Mouse (Mus musculus): ENCODE results near the gene Alox12b. TPM values are rescaled to one million over a fixed set of nuclear protein-coding genes. Genes with fewer than 3 reads are reported as not detected.

Alox12b gene
- total and polyA plus RNA-seq, 2 experiments from 2014 or later, result 0.91 to 1.5 TPM

GRCm38 (mm10) chr11:69149728-69150127 lies 7.1 kb upstream of the Alox12b start:
- Histone ChIP-seq H3K4me1 (ENCODE audit: insufficient read depth, low read length) (no peaks in the 10 kb centered on the region), H3K9me3 (ENCODE audit: low read length) (no peaks in the 10 kb centered on the region), H3K27me3 (ENCODE audit: insufficient read depth, low read length) (no peaks in the 10 kb centered on the region), H3K9ac (replicated peaks; ENCODE audit: low read length, poor library complexity, severe bottlenecking) (0 out of 2 replicates have a peak overlapping the region, but pooled peaks have one; percentile 3), H3K4me3 (ENCODE audit: low read depth, low read length) (no peak overlapping the region), H3K36me3 (ENCODE audit: insufficient read depth, low read length) (no peaks in the 10 kb centered on the region), H3K4me2 (ENCODE audit: low read depth, low read length, poor library complexity, severe bottlenecking) (no peak overlapping the region), H3K27ac (ENCODE audit: low read depth, low read length) (no peak overlapping the region)
- TF ChIP-seq CTCF (IDR thresholded peaks at IDR 0.05), result no peak
- DNase-seq (ENCODE audit: low spot score) (peak; percentile 31), ATAC-seq (ENCODE audit: low FRiP score) (no peak)
- WGBS, result 82% methylated on average over 6 of the region's 6 CpGs

GRCm38 (mm10) chr11:69150444-69150843 lies 6.3 kb upstream of the Alox12b start:
- Histone ChIP-seq H3K4me2 (ENCODE audit: low read depth, low read length, poor library complexity, severe bottlenecking) (peak overlapping the region; percentile 39), H3K9me3 (ENCODE audit: low read length) (no peaks in the 10 kb centered on the region), H3K4me1 (ENCODE audit: insufficient read depth, low read length) (no peaks in the 10 kb centered on the region), H3K36me3 (ENCODE audit: insufficient read depth, low read length) (no peaks in the 10 kb centered on the region), H3K9ac (replicated peaks; ENCODE audit: low read length, poor library complexity, severe bottlenecking) (no peak overlapping the region; the same call in 1 of the 2 replicates), H3K27ac (ENCODE audit: low read depth, low read length) (no peak overlapping the region), H3K4me3 (ENCODE audit: low read depth, low read length) (peak overlapping the region; percentile 15; the same call in 1 of the 2 replicates), H3K27me3 (ENCODE audit: insufficient read depth, low read length) (no peaks in the 10 kb centered on the region)
- ATAC-seq (ENCODE audit: low FRiP score) (no peak), DNase-seq (ENCODE audit: low spot score) (peak; percentile 80)
- 6% methylated on average over 7 of the region's 7 CpGs for whole genome bisulfite sequencing
- peak; percentile 81 for TF ChIP-seq CTCF (IDR thresholded peaks at IDR 0.05)

- Histone ChIP-seq H3K4me1 (ENCODE audit: insufficient read depth, low read length) (no peaks in the 10 kb centered on the region), H3K9me3 (ENCODE audit: low read length) (no peaks in the 10 kb centered on the region), H3K36me3 (ENCODE audit: insufficient read depth, low read length) (no peaks in the 10 kb centered on the region), H3K9ac (replicated peaks; ENCODE audit: low read length, poor library complexity, severe bottlenecking) (no peak overlapping the region), H3K27me3 (ENCODE audit: insufficient read depth, low read length) (no peaks in the 10 kb centered on the region), H3K4me2 (ENCODE audit: low read depth, low read length, poor library complexity, severe bottlenecking) (peak overlapping the region; percentile 39), H3K4me3 (ENCODE audit: low read depth, low read length) (peak overlapping the region; percentile 15; the same call in 1 of the 2 replicates), H3K27ac (ENCODE audit: low read depth, low read length) (no peak overlapping the region)
- DNase-seq (ENCODE audit: low spot score) (no peak), ATAC-seq (ENCODE audit: low FRiP score) (no peak)
- TF ChIP-seq CTCF (IDR thresholded peaks at IDR 0.05), result no peak
- 74% methylated on average over 6 of the region's 6 CpGs for WGBS
Observed at GRCm38 (mm10) chr11:69151004-69151403, 5.8 kb upstream of the Alox12b start.

GRCm38 (mm10) chr11:69153831-69154230 lies 3.0 kb upstream of the Alox12b start:
- Histone ChIP-seq H3K9ac (replicated peaks; ENCODE audit: low read length, poor library complexity, severe bottlenecking) (no peak overlapping the region), H3K36me3 (ENCODE audit: insufficient read depth, low read length) (no peaks in the 10 kb centered on the region), H3K27ac (ENCODE audit: low read depth, low read length) (no peak overlapping the region), H3K9me3 (ENCODE audit: low read length) (no peaks in the 10 kb centered on the region), H3K4me3 (ENCODE audit: low read depth, low read length) (no peak overlapping the region), H3K4me2 (ENCODE audit: low read depth, low read length, poor library complexity, severe bottlenecking) (no peak overlapping the region), H3K4me1 (ENCODE audit: insufficient read depth, low read length) (peaks cover 3% of the 10 kb centered on the region; the same call in 1 of the 2 replicates), H3K27me3 (ENCODE audit: insufficient read depth, low read length) (peaks cover 19% of the 10 kb centered on the region; the same call in 1 of the 2 replicates)
- 85% methylated on average over 8 of the region's 8 CpGs for WGBS
- no peak for TF ChIP-seq CTCF (IDR thresholded peaks at IDR 0.05)
- ATAC-seq (ENCODE audit: low FRiP score), result no peak
- DNase-seq (ENCODE audit: low spot score), result no peak

- 52% methylated on average over 1 of the region's 1 CpGs for WGBS
- H3K27me3 ChIP-seq (ENCODE audit: insufficient read depth, low read length), result peaks cover 19% of the 10 kb centered on the region; the same call in 1 of the 2 replicates
- TF ChIP-seq CTCF (IDR thresholded peaks at IDR 0.05), result no peak
- no peak for DNase-seq (ENCODE audit: low spot score)
- peaks cover 3% of the 10 kb centered on the region; the same call in 1 of the 2 replicates for H3K4me1 ChIP-seq (ENCODE audit: insufficient read depth, low read length)
- H3K9ac ChIP-seq (replicated peaks; ENCODE audit: low read length, poor library complexity, severe bottlenecking), result no peak overlapping the region
- no peak overlapping the region for H3K4me3 ChIP-seq (ENCODE audit: low read depth, low read length)
- ATAC-seq (ENCODE audit: low FRiP score), result no peak
- H3K9me3 ChIP-seq (ENCODE audit: low read length), result no peaks in the 10 kb centered on the region
- no peaks in the 10 kb centered on the region for H3K36me3 ChIP-seq (ENCODE audit: insufficient read depth, low read length)
- H3K4me2 ChIP-seq (ENCODE audit: low read depth, low read length, poor library complexity, severe bottlenecking), result no peak overlapping the region
- H3K27ac ChIP-seq (ENCODE audit: low read depth, low read length), result no peak overlapping the region
Observed at GRCm38 (mm10) chr11:69155351-69155750, 1.4 kb upstream of the Alox12b start.

GRCm38 (mm10) chr11:69169313-69169712 lies 12.5 kb downstream of the Alox12b start:
- no peaks in the 10 kb centered on the region; the same call in 1 of the 2 replicates for H3K27me3 ChIP-seq (ENCODE audit: insufficient read depth, low read length)
- no peak for TF ChIP-seq CTCF (IDR thresholded peaks at IDR 0.05)
- H3K4me2 ChIP-seq (ENCODE audit: low read depth, low read length, poor library complexity, severe bottlenecking), result no peak overlapping the region
- WGBS, result 87% methylated on average over 12 of the region's 12 CpGs
- no peaks in the 10 kb centered on the region for H3K9me3 ChIP-seq (ENCODE audit: low read length)
- H3K27ac ChIP-seq (ENCODE audit: low read depth, low read length), result no peak overlapping the region
- ATAC-seq (ENCODE audit: low FRiP score), result no peak
- no peak overlapping the region for H3K9ac ChIP-seq (replicated peaks; ENCODE audit: low read length, poor library complexity, severe bottlenecking)
- no peaks in the 10 kb centered on the region for H3K36me3 ChIP-seq (ENCODE audit: insufficient read depth, low read length)
- no peak overlapping the region for H3K4me3 ChIP-seq (ENCODE audit: low read depth, low read length)
- no peaks in the 10 kb centered on the region for H3K4me1 ChIP-seq (ENCODE audit: insufficient read depth, low read length)
- DNase-seq (ENCODE audit: low spot score), result no peak

Measured in midbrain, postnatal 0 days (tissue).